Mouse (Mus musculus): ENCODE measurements at regions not wholly inside any gene's neighbourhood (a gene's known extent, or its start where the extent isn't known, plus 50 kb on each side); places are given as distances from the start of the nearest gene placed in this dataset.

- no peaks in the 10 kb centered on the region for H3K36me3 ChIP-seq
- WGBS = 64% methylated on average over 6 of the region's 6 CpGs
These were observed 1399.1 kb upstream of the Lrrc6 start for GRCm38 (mm10) chr15:67899772-67900171.

GRCm38 (mm10) chr15:67898959-67899403, 1398.3 kb upstream of the Lrrc6 start:
- Histone ChIP-seq H3K36me3 (no peaks in the 10 kb centered on the region), H3K4me1 (replicated peaks) (no peaks in the 10 kb centered on the region), H3K9ac (replicated peaks) (no peak overlapping the region), H3K9me3 (no peaks in the 10 kb centered on the region), H3K4me2 (no peak overlapping the region), H3K4me3 (replicated peaks) (no peak overlapping the region), H3K27ac (no peak overlapping the region), H3K27me3 (no peaks in the 10 kb centered on the region)
- 81% methylated on average over 3 of the region's 3 CpGs for WGBS
- no peak for ATAC-seq (ENCODE audit: insufficient number of reproducible peaks, insufficient read depth, low FRiP score, low TSS enrichment, low read depth)

More at GRCm38 (mm10) chr15:67899772-67900171, 1399.1 kb upstream of the Lrrc6 start:
- no peaks in the 10 kb centered on the region for H3K27me3 ChIP-seq
- H3K4me2 ChIP-seq = no peak overlapping the region
- no peak overlapping the region for H3K27ac ChIP-seq
- H3K4me3 ChIP-seq (replicated peaks) = no peak overlapping the region
- no peak overlapping the region for H3K9ac ChIP-seq (replicated peaks)
- H3K9me3 ChIP-seq = no peaks in the 10 kb centered on the region
- H3K4me1 ChIP-seq (replicated peaks) = no peaks in the 10 kb centered on the region
- ATAC-seq (ENCODE audit: insufficient number of reproducible peaks, insufficient read depth, low FRiP score, low TSS enrichment, low read depth) = no peak

GRCm38 (mm10) chr15:67892066-67892465, 1391.4 kb upstream of the Lrrc6 start:
- Histone ChIP-seq H3K9ac (replicated peaks) (no peak overlapping the region), H3K4me2 (no peak overlapping the region), H3K4me3 (replicated peaks) (no peak overlapping the region), H3K27ac (no peak overlapping the region), H3K4me1 (replicated peaks) (no peaks in the 10 kb centered on the region), H3K36me3 (no peaks in the 10 kb centered on the region), H3K9me3 (no peaks in the 10 kb centered on the region), H3K27me3 (no peaks in the 10 kb centered on the region)
- ATAC-seq (ENCODE audit: insufficient number of reproducible peaks, insufficient read depth, low FRiP score, low TSS enrichment, low read depth) = no peak
- 42% methylated on average over 3 of the region's 3 CpGs for WGBS

GRCm38 (mm10) chr15:67890612-67891304, 1390.0 kb upstream of the Lrrc6 start:
- Histone ChIP-seq H3K4me1 (replicated peaks) (no peaks in the 10 kb centered on the region), H3K4me3 (replicated peaks) (no peak overlapping the region), H3K27me3 (no peaks in the 10 kb centered on the region), H3K9me3 (no peaks in the 10 kb centered on the region), H3K9ac (replicated peaks) (no peak overlapping the region), H3K4me2 (no peak overlapping the region), H3K27ac (no peak overlapping the region), H3K36me3 (no peaks in the 10 kb centered on the region)
- 79% methylated on average over 3 of the region's 3 CpGs for WGBS
- no peak for ATAC-seq (ENCODE audit: insufficient number of reproducible peaks, insufficient read depth, low FRiP score, low TSS enrichment, low read depth)

GRCm38 (mm10) chr15:67888548-67888947, 1387.8 kb upstream of the Lrrc6 start:
- no peak overlapping the region for H3K9ac ChIP-seq (replicated peaks)
- H3K4me3 ChIP-seq (replicated peaks) = no peak overlapping the region
- ATAC-seq (ENCODE audit: insufficient number of reproducible peaks, insufficient read depth, low FRiP score, low TSS enrichment, low read depth) = no peak

GRCm38 (mm10) chr15:67855291-67855690, 1354.6 kb upstream of the Lrrc6 start:
- ATAC-seq (ENCODE audit: insufficient number of reproducible peaks, insufficient read depth, low FRiP score, low TSS enrichment, low read depth) = no peak
- WGBS = 75% methylated on average over 1 of the region's 1 CpGs
- Histone ChIP-seq H3K4me1 (replicated peaks) (no peaks in the 10 kb centered on the region), H3K36me3 (no peaks in the 10 kb centered on the region), H3K4me3 (replicated peaks) (no peak overlapping the region), H3K27me3 (no peaks in the 10 kb centered on the region), H3K9ac (replicated peaks) (no peak overlapping the region), H3K9me3 (no peaks in the 10 kb centered on the region), H3K4me2 (no peak overlapping the region), H3K27ac (no peak overlapping the region)

More at GRCm38 (mm10) chr15:67888548-67888947, 1387.8 kb upstream of the Lrrc6 start:
- Histone ChIP-seq H3K27ac (no peak overlapping the region), H3K4me1 (replicated peaks) (no peaks in the 10 kb centered on the region), H3K4me2 (no peak overlapping the region), H3K27me3 (no peaks in the 10 kb centered on the region), H3K9me3 (no peaks in the 10 kb centered on the region), H3K36me3 (no peaks in the 10 kb centered on the region)

- no peak overlapping the region for H3K4me3 ChIP-seq (replicated peaks)
- 68% methylated on average over 3 of the region's 3 CpGs for WGBS
- H3K4me2 ChIP-seq = no peak overlapping the region
- ATAC-seq (ENCODE audit: insufficient number of reproducible peaks, insufficient read depth, low FRiP score, low TSS enrichment, low read depth) = no peak
- H3K4me1 ChIP-seq (replicated peaks) = no peaks in the 10 kb centered on the region
- H3K36me3 ChIP-seq = no peaks in the 10 kb centered on the region
- no peak overlapping the region for H3K9ac ChIP-seq (replicated peaks)
- no peaks in the 10 kb centered on the region for H3K9me3 ChIP-seq
- H3K27me3 ChIP-seq = no peaks in the 10 kb centered on the region
- H3K27ac ChIP-seq = no peak overlapping the region
These were observed 1349.4 kb upstream of the Lrrc6 start for GRCm38 (mm10) chr15:67850118-67850517.

- ATAC-seq (ENCODE audit: insufficient number of reproducible peaks, insufficient read depth, low FRiP score, low TSS enrichment, low read depth) = no peak
- Histone ChIP-seq H3K4me1 (replicated peaks) (no peaks in the 10 kb centered on the region), H3K27ac (no peak overlapping the region), H3K27me3 (no peaks in the 10 kb centered on the region), H3K9ac (replicated peaks) (no peak overlapping the region), H3K9me3 (no peaks in the 10 kb centered on the region), H3K4me3 (replicated peaks) (no peak overlapping the region), H3K4me2 (no peak overlapping the region), H3K36me3 (no peaks in the 10 kb centered on the region)
- WGBS = 86% methylated on average over 2 of the region's 2 CpGs
These were observed 1345.0 kb upstream of the Lrrc6 start for GRCm38 (mm10) chr15:67845707-67846106.

GRCm38 (mm10) chr15:67840671-67841070, 1340.0 kb upstream of the Lrrc6 start:
- no peak for ATAC-seq (ENCODE audit: insufficient number of reproducible peaks, insufficient read depth, low FRiP score, low TSS enrichment, low read depth)
- no peak overlapping the region for H3K27ac ChIP-seq
- H3K36me3 ChIP-seq = no peaks in the 10 kb centered on the region
- no peak overlapping the region for H3K9ac ChIP-seq (replicated peaks)
- no peak overlapping the region for H3K4me2 ChIP-seq
- H3K4me1 ChIP-seq (replicated peaks) = no peaks in the 10 kb centered on the region
- H3K9me3 ChIP-seq = no peaks in the 10 kb centered on the region
- H3K27me3 ChIP-seq = no peaks in the 10 kb centered on the region
- WGBS = 79% methylated on average over 3 of the region's 3 CpGs
- H3K4me3 ChIP-seq (replicated peaks) = no peak overlapping the region

GRCm38 (mm10) chr15:67825796-67826484, 1325.2 kb upstream of the Lrrc6 start:
- ATAC-seq (ENCODE audit: insufficient number of reproducible peaks, insufficient read depth, low FRiP score, low TSS enrichment, low read depth) = no peak
- 78% methylated on average over 4 of the region's 4 CpGs for WGBS
- H3K27me3 ChIP-seq = no peaks in the 10 kb centered on the region
- no peak overlapping the region for H3K4me2 ChIP-seq
- no peak overlapping the region for H3K27ac ChIP-seq
- H3K9me3 ChIP-seq = no peaks in the 10 kb centered on the region
- no peaks in the 10 kb centered on the region for H3K36me3 ChIP-seq
- no peaks in the 10 kb centered on the region for H3K4me1 ChIP-seq (replicated peaks)
- no peak overlapping the region for H3K4me3 ChIP-seq (replicated peaks)
- no peak overlapping the region for H3K9ac ChIP-seq (replicated peaks)

GRCm38 (mm10) chr15:67823226-67823625, 1322.5 kb upstream of the Lrrc6 start:
- 88% methylated on average over 3 of the region's 3 CpGs for WGBS
- Histone ChIP-seq H3K27me3 (no peaks in the 10 kb centered on the region), H3K4me3 (replicated peaks) (no peak overlapping the region), H3K9me3 (no peaks in the 10 kb centered on the region), H3K4me1 (replicated peaks) (no peaks in the 10 kb centered on the region), H3K4me2 (no peak overlapping the region), H3K36me3 (no peaks in the 10 kb centered on the region), H3K27ac (no peak overlapping the region), H3K9ac (replicated peaks) (no peak overlapping the region)
- no peak for ATAC-seq (ENCODE audit: insufficient number of reproducible peaks, insufficient read depth, low FRiP score, low TSS enrichment, low read depth)
